Mouse (Mus musculus) small intestine, adult 2 months (tissue): Measurements from ENCODE around the gene Rbfox1.

Source experiments
- CTCF ChIP-seq: fragments of 200-500 bp; IDR thresholded peaks from 2 replicates; pipeline ENCODE4 v1.5.1; 2012; ENCODE audit warnings: low read depth, mild to moderate bottlenecking, control low read depth, inconsistent platforms, low read length, moderate library complexity, mixed read lengths; ENCODE audit not compliant: insufficient replicate concordance, insufficient read length; ENCODE audit errors: extremely low read depth
- POLR2A ChIP-seq: fragments of 200-500 bp; IDR thresholded peaks from 2 replicates; pipeline ENCODE4 v1.6.1; 2012; ENCODE audit warnings: low read depth, mild to moderate bottlenecking, control low read depth, inconsistent platforms, low read length, moderate library complexity

DNA sequence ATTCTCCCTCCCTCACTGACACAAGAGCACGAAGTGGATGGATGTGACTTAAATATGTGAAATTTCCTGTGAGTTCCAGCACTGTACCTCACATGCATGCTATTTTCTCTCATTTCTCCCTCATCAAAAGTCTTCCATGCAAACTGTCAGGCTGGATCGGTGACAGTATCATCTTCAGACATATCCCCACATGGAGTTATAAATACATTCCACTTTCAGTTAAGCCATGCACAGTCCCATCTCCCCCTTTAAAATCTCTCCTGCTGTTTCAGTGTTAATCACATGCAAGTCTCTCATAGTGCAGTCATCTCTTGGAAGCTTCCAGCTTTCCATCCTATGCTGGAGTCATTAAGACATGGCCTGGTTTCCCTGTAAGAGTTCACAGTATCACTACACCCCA lies 48.4 kb upstream of the Rbfox1 start:
- no peak for TF ChIP-seq CTCF
- no peak for TF ChIP-seq POLR2A
